Mouse (Mus musculus): ENCODE results near the gene Klk12. TPM values are rescaled to one million over a fixed set of nuclear protein-coding genes. Genes with fewer than 3 reads are reported as not detected.
A peak's percentile ranks its signal among the peaks of the same experiment; 100 is the strongest.

Klk12 gene
- polyA plus RNA-seq, 1 experiment from 2014 or later: not detected

- peaks cover 49% of the 10 kb centered on the region for H3K27me3 ChIP-seq
- 0 out of 2 replicates have a peak, but pooled peaks have one; percentile 4 for ATAC-seq (ENCODE audit: low FRiP score)
- H3K9ac ChIP-seq: no peak overlapping the region
- H3K4me2 ChIP-seq: peak overlapping the region; percentile 79
- WGBS: 39% methylated on average over 13 of the region's 13 CpGs
- peaks cover 14% of the 10 kb centered on the region for H3K4me1 ChIP-seq
- H3K9me3 ChIP-seq: no peaks in the 10 kb centered on the region
- H3K27ac ChIP-seq: no peak overlapping the region
- H3K36me3 ChIP-seq (replicated peaks): no peaks in the 10 kb centered on the region
- peak overlapping the region; percentile 46 for H3K4me3 ChIP-seq (replicated peaks)
Measured at GRCm38 (mm10) chr7:43797844-43798462, 29.3 kb downstream of the Klk12 start.

GRCm38 (mm10) chr7:43799876-43800275 lies 31.2 kb downstream of the Klk12 start:
- 82% methylated on average over 7 of the region's 7 CpGs for WGBS
- no peaks in the 10 kb centered on the region for H3K9me3 ChIP-seq
- no peak overlapping the region for H3K27ac ChIP-seq
- H3K27me3 ChIP-seq: peaks cover 41% of the 10 kb centered on the region
- H3K36me3 ChIP-seq (replicated peaks): no peaks in the 10 kb centered on the region
- H3K9ac ChIP-seq: no peak overlapping the region
- H3K4me1 ChIP-seq: peaks cover 14% of the 10 kb centered on the region
- no peak overlapping the region for H3K4me3 ChIP-seq (replicated peaks)
- H3K4me2 ChIP-seq: no peak overlapping the region
- no peak for ATAC-seq (ENCODE audit: low FRiP score)

GRCm38 (mm10) chr7:43810994-43811393 lies 42.3 kb downstream of the Klk12 start, which contains the start of gene Klk7:
Gene Klk7 (plus strand): TSS chr7:43811294.
- no peak within 1 kb of the TSS for H3K4me2 ChIP-seq
- H3K9ac ChIP-seq: no peak within 1 kb of the TSS
- no peak within 1 kb of the TSS for H3K27ac ChIP-seq
- H3K27me3 ChIP-seq: no peaks in the 10 kb centered on the region
- 59% methylated on average over 5 of the region's 5 CpGs for WGBS
- no peak for ATAC-seq (ENCODE audit: low FRiP score)
- no peaks in the 10 kb centered on the region for H3K36me3 ChIP-seq (replicated peaks)
- H3K4me3 ChIP-seq (replicated peaks): no peak within 1 kb of the TSS
- H3K4me1 ChIP-seq: no peaks in the 10 kb centered on the region
- H3K9me3 ChIP-seq: no peaks in the 10 kb centered on the region

- Histone ChIP-seq H3K9me3 (no peaks in the 10 kb centered on the region), H3K4me2 (no peak overlapping the region), H3K4me3 (replicated peaks) (no peak overlapping the region)
Measured at GRCm38 (mm10) chr7:43815211-43815610, 46.5 kb downstream of the Klk12 start.

GRCm38 (mm10) chr7:43816746-43817145 lies 48.0 kb downstream of the Klk12 start:
- no peaks in the 10 kb centered on the region for H3K27me3 ChIP-seq
- no peaks in the 10 kb centered on the region for H3K4me1 ChIP-seq
- no peak overlapping the region for H3K4me2 ChIP-seq
- no peak for ATAC-seq (ENCODE audit: low FRiP score)
- H3K36me3 ChIP-seq (replicated peaks): no peaks in the 10 kb centered on the region
- no peaks in the 10 kb centered on the region for H3K9me3 ChIP-seq
- no peak overlapping the region for H3K4me3 ChIP-seq (replicated peaks)
- no peak overlapping the region for H3K27ac ChIP-seq
- no peak overlapping the region for H3K9ac ChIP-seq

More at GRCm38 (mm10) chr7:43815211-43815610, 46.5 kb downstream of the Klk12 start:
- ATAC-seq (ENCODE audit: low FRiP score): no peak
- H3K36me3 ChIP-seq (replicated peaks): no peaks in the 10 kb centered on the region
- no peaks in the 10 kb centered on the region for H3K4me1 ChIP-seq
- H3K27ac ChIP-seq: no peak overlapping the region
- WGBS: 86% methylated on average over 7 of the region's 7 CpGs
- H3K9ac ChIP-seq: no peak overlapping the region
- H3K27me3 ChIP-seq: no peaks in the 10 kb centered on the region

GRCm38 (mm10) chr7:43821581-43821980 lies 52.9 kb downstream of the Klk12 start:
- Histone ChIP-seq H3K9ac (no peak overlapping the region), H3K36me3 (replicated peaks) (no peaks in the 10 kb centered on the region), H3K4me3 (replicated peaks) (no peak overlapping the region), H3K9me3 (no peaks in the 10 kb centered on the region), H3K27ac (no peak overlapping the region), H3K4me1 (no peaks in the 10 kb centered on the region), H3K4me2 (no peak overlapping the region), H3K27me3 (no peaks in the 10 kb centered on the region)
- no peak for ATAC-seq (ENCODE audit: low FRiP score)
- 91% methylated on average over 7 of the region's 7 CpGs for WGBS

Other genes starting within 250 kb of the Klk12 start
- 0.56 and 0.69 TPM in 2 replicates for gene Cd33, start 224.5 kb upstream of the Klk12 start, polyA plus RNA-seq (2016; fragmentation: Nextera tagmentation; extraction: Ambion mirVana)
- 7.5 and 7.8 TPM in 2 replicates for gene Zfp658, start 206.6 kb upstream of the Klk12 start, polyA plus RNA-seq (2016; fragmentation: Nextera tagmentation; extraction: Ambion mirVana)
- 14.6 and 17.1 TPM in 2 replicates for gene Zfp719, start 189.3 kb upstream of the Klk12 start, polyA plus RNA-seq (2016; fragmentation: Nextera tagmentation; extraction: Ambion mirVana)
- 0.61 and 0.73 TPM in 2 replicates for gene Zfp819, start 161.7 kb upstream of the Klk12 start, polyA plus RNA-seq (2016; fragmentation: Nextera tagmentation; extraction: Ambion mirVana)
- not detected in 2 replicates for gene Ceacam18, start 134.2 kb upstream of the Klk12 start, polyA plus RNA-seq (2016; fragmentation: Nextera tagmentation; extraction: Ambion mirVana)
- 0.17 and 0.35 TPM in 2 replicates for gene Siglece, start 108.7 kb upstream of the Klk12 start, polyA plus RNA-seq (2016; fragmentation: Nextera tagmentation; extraction: Ambion mirVana)
- 16.9 and 17.8 TPM in 2 replicates for gene Ctu1, start 96.9 kb upstream of the Klk12 start, polyA plus RNA-seq (2016; fragmentation: Nextera tagmentation; extraction: Ambion mirVana)
- gene Klk14, start 78.5 kb upstream of the Klk12 start, polyA plus RNA-seq (2016; fragmentation: Nextera tagmentation; extraction: Ambion mirVana): not detected in 2 replicates
- gene Klk13, start 56.3 kb upstream of the Klk12 start, polyA plus RNA-seq (2016; fragmentation: Nextera tagmentation; extraction: Ambion mirVana): 0.10 TPM in 1 of 2 replicates, not detected in the other
- gene Klk11, start 5.7 kb downstream of the Klk12 start, polyA plus RNA-seq (2016; fragmentation: Nextera tagmentation; extraction: Ambion mirVana): not detected in 2 replicates
- 0.28 TPM in 1 of 2 replicates, not detected in the other for gene Klk10, start 12.1 kb downstream of the Klk12 start, polyA plus RNA-seq (2016; fragmentation: Nextera tagmentation; extraction: Ambion mirVana)
- not detected in 2 replicates for gene Klk9, start 23.0 kb downstream of the Klk12 start, polyA plus RNA-seq (2016; fragmentation: Nextera tagmentation; extraction: Ambion mirVana)
- 5.0 and 5.3 TPM in 2 replicates for gene Klk8, start 28.7 kb downstream of the Klk12 start, polyA plus RNA-seq (2016; fragmentation: Nextera tagmentation; extraction: Ambion mirVana)
- gene Klk7, start 42.4 kb downstream of the Klk12 start, polyA plus RNA-seq (2016; fragmentation: Nextera tagmentation; extraction: Ambion mirVana): not detected in 2 replicates
- gene Klk6, start 55.6 kb downstream of the Klk12 start, polyA plus RNA-seq (2016; fragmentation: Nextera tagmentation; extraction: Ambion mirVana): not detected in 2 replicates
- 0.41 TPM in 1 of 2 replicates, not detected in the other for gene Klk5, start 73.1 kb downstream of the Klk12 start, polyA plus RNA-seq (2016; fragmentation: Nextera tagmentation; extraction: Ambion mirVana)
- gene Klk4, start 112.3 kb downstream of the Klk12 start, polyA plus RNA-seq (2016; fragmentation: Nextera tagmentation; extraction: Ambion mirVana): not detected in 2 replicates
- gene Klk15, start 164.8 kb downstream of the Klk12 start, polyA plus RNA-seq (2016; fragmentation: Nextera tagmentation; extraction: Ambion mirVana): not detected in 2 replicates
- gene Klk1b8, start 181.8 kb downstream of the Klk12 start, polyA plus RNA-seq (2016; fragmentation: Nextera tagmentation; extraction: Ambion mirVana): not detected in 2 replicates
- gene Klk1b1, start 197.9 kb downstream of the Klk12 start, polyA plus RNA-seq (2016; fragmentation: Nextera tagmentation; extraction: Ambion mirVana): not detected in 2 replicates
- not detected in 2 replicates for gene Klk1b9, start 207.2 kb downstream of the Klk12 start, polyA plus RNA-seq (2016; fragmentation: Nextera tagmentation; extraction: Ambion mirVana)
- gene Klk1b11, start 227.0 kb downstream of the Klk12 start, polyA plus RNA-seq (2016; fragmentation: Nextera tagmentation; extraction: Ambion mirVana): not detected in 2 replicates
- not detected in 2 replicates for gene Klk1b26, start 243.3 kb downstream of the Klk12 start, polyA plus RNA-seq (2016; fragmentation: Nextera tagmentation; extraction: Ambion mirVana)

All from forebrain, embryonic 12.5 days (tissue).